Mouse (Mus musculus) thymus, postnatal 36 days (tissue): Measurements from ENCODE around the gene Krt39.

Source experiments
- DNase-seq, 2 experiments: peaks; one replicate each; pipeline ENCODE4 v3.0.0; 2022; ENCODE audit warnings: mixed read lengths in 2 of 2

Gene Krt39

GRCm38 (mm10) chr11:99521288-99521860, at the start of gene Krt39:
TSS of gene Krt39 (minus strand) at chr11:99521338.
- DNase-seq: no peak

GRCm38 (mm10) chr11:99566530-99566929, 45.4 kb upstream of the Krt39 start, which contains the start of gene Krtap3-1:
TSS of gene Krtap3-1 (minus strand) at chr11:99566630.
- DNase-seq: no peak

GRCm38 (mm10) chr11:99562580-99562979, 41.4 kb upstream of the Krt39 start:
- no peak for DNase-seq

- DNase-seq: no peak
These were observed 38.2 kb upstream of the Krt39 start, which contains the start of gene Gm11939 for GRCm38 (mm10) chr11:99559366-99559765. TSS of gene Gm11939 (minus strand) at chr11:99559466.

GRCm38 (mm10) chr11:99557976-99558745, 37.0 kb upstream of the Krt39 start:
- no peak for DNase-seq

GRCm38 (mm10) chr11:99556753-99557152, 35.6 kb upstream of the Krt39 start, which contains the start of gene Krtap3-2:
TSS of gene Krtap3-2 (minus strand) at chr11:99556853.
- DNase-seq: no peak

GRCm38 (mm10) chr11:99556195-99556594, 35.1 kb upstream of the Krt39 start:
- no peak for DNase-seq

- DNase-seq: no peak
These were observed 29.6 kb upstream of the Krt39 start, which contains the start of gene Krtap3-3 for GRCm38 (mm10) chr11:99550765-99551164. TSS of gene Krtap3-3 (minus strand) at chr11:99550865.

GRCm38 (mm10) chr11:99547892-99548291, 26.8 kb upstream of the Krt39 start:
- no peak for DNase-seq

GRCm38 (mm10) chr11:99539721-99540120, 18.6 kb upstream of the Krt39 start:
- no peak for DNase-seq

GRCm38 (mm10) chr11:99514098-99514497, 7.0 kb downstream of the Krt39 start:
- DNase-seq: no peak

- no peak for DNase-seq
These were observed 20.9 kb downstream of the Krt39 start for GRCm38 (mm10) chr11:99500095-99500805.

GRCm38 (mm10) chr11:99496460-99496859, 24.7 kb downstream of the Krt39 start:
- DNase-seq: no peak

GRCm38 (mm10) chr11:99494741-99495140, 26.4 kb downstream of the Krt39 start:
- DNase-seq: no peak

- DNase-seq: no peak
These were observed 27.6 kb downstream of the Krt39 start for GRCm38 (mm10) chr11:99493574-99493850.

GRCm38 (mm10) chr11:99492733-99493573, 28.2 kb downstream of the Krt39 start, which contains the start of gene Krt23:
TSS of gene Krt23 (minus strand) at chr11:99493137.
- DNase-seq: no peak

GRCm38 (mm10) chr11:99491040-99491439, 30.1 kb downstream of the Krt39 start:
- DNase-seq: no peak

GRCm38 (mm10) chr11:99490624-99491023, 30.5 kb downstream of the Krt39 start:
- DNase-seq: no peak

- DNase-seq: no peak
These were observed 31.9 kb downstream of the Krt39 start for GRCm38 (mm10) chr11:99489233-99489632.

GRCm38 (mm10) chr11:99474981-99475380, 46.2 kb downstream of the Krt39 start:
- DNase-seq: no peak

GRCm38 (mm10) chr11:99473433-99473832, 47.7 kb downstream of the Krt39 start:
- DNase-seq: no peak

- DNase-seq: no peak
These were observed 48.7 kb downstream of the Krt39 start for GRCm38 (mm10) chr11:99472405-99472804.

- no peak for DNase-seq
These were observed 49.2 kb downstream of the Krt39 start for GRCm38 (mm10) chr11:99471946-99472345.
